Mouse (Mus musculus): Measurements from ENCODE around the gene Pik3cb. TPM values are rescaled to one million over a fixed set of nuclear protein-coding genes. Genes with fewer than 3 reads are reported as not detected.

The Pik3cb gene
- polyA plus RNA-seq, 1 experiment from 2014 or later: 1.3 TPM

DNA sequence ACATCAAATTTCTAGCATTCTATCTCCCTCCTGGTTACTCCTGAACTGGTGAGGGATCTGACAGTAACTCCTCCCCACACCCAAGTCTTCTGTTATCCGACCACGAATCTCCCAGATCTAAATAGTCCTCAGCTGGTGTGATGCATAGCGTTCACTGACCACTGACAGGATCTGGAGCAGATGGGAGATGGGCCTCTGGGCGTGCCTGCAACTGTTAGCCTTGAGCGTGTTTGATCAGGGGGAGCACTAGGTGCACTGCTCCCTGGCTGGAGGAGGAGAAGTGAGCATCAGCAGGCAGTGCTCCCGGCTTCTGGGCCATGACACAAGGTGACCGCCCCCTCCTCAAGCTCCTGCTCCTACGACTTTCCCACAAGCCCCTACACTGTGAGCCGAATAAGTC lies 98.4 kb downstream of the Pik3cb start:
- 79% methylated on average over 9 of the region's 9 CpGs for WGBS
- no peak overlapping the region for H3K4me3 ChIP-seq (replicated peaks)
- H3K4me1 ChIP-seq (replicated peaks): peaks cover 11% of the 10 kb centered on the region; the same call in 1 of the 2 replicates
- H3K36me3 ChIP-seq: no peaks in the 10 kb centered on the region
- no peak overlapping the region for H3K9ac ChIP-seq (replicated peaks)
- no peaks in the 10 kb centered on the region for H3K27me3 ChIP-seq
- ATAC-seq (ENCODE audit: insufficient number of reproducible peaks, insufficient read depth, low FRiP score, low TSS enrichment, low read depth): no peak
- no peak overlapping the region for H3K27ac ChIP-seq
- H3K4me2 ChIP-seq: no peak overlapping the region
- no peaks in the 10 kb centered on the region for H3K9me3 ChIP-seq

DNA sequence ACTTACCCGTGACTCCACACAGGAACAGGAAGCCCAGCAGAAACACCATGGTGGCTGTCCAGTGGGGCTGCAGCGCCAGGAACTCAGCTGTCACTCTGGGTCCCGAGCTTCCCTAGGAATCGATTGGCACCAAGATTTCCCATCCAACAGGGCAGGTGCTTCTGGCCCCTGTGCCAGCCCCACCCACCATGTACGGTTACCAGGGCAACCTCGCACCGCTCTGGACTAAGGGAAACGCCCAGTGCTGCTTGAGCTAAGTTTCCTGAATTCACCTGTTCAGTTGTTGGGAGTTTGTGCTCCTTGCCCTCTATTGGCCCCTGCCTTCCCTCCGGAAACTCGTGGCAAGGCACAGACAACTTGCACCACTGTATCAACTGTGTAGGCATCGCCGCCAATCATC lies 104.8 kb downstream of the Pik3cb start, which contains the start of gene Gm1123:
Gm1123 (minus strand) TSS at position 141 of the 400 bp plus-strand sequence.
- 83% methylated on average over 12 of the region's 12 CpGs for WGBS
- H3K9me3 ChIP-seq: no peaks in the 10 kb centered on the region
- no peak within 1 kb of the TSS for H3K4me3 ChIP-seq (replicated peaks)
- H3K27ac ChIP-seq: no peak within 1 kb of the TSS
- H3K9ac ChIP-seq (replicated peaks): no peak within 1 kb of the TSS
- no peak for ATAC-seq (ENCODE audit: insufficient number of reproducible peaks, insufficient read depth, low FRiP score, low TSS enrichment, low read depth)
- no peak within 1 kb of the TSS for H3K4me2 ChIP-seq
- no peaks in the 10 kb centered on the region; the same call in 1 of the 2 replicates for H3K27me3 ChIP-seq
- no peaks in the 10 kb centered on the region for H3K36me3 ChIP-seq
- H3K4me1 ChIP-seq (replicated peaks): no peaks in the 10 kb centered on the region

DNA sequence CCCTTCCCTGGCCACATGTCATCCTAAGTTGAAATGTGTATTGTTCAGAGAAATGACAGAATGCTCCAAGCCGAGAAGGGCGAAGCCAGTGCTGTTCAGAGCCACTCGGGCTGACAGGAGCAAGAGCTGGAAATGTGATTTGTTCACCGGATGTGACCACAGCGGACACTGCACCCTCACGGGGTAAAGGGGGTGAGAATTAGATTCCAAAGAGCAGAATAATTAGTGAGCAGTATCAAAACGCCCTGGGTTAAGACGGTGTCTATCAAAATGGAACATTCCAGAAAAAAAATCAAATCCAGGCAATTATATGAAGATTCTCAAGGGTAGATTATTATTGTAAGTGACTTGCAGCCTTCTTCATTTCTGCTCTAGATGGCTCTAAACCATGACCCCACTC lies 106.3 kb downstream of the Pik3cb start:
- Histone ChIP-seq H3K4me2 (no peak overlapping the region), H3K4me1 (replicated peaks) (no peaks in the 10 kb centered on the region), H3K9ac (replicated peaks) (no peak overlapping the region), H3K27me3 (no peaks in the 10 kb centered on the region; the same call in 1 of the 2 replicates), H3K9me3 (no peaks in the 10 kb centered on the region), H3K4me3 (replicated peaks) (no peak overlapping the region), H3K36me3 (no peaks in the 10 kb centered on the region), H3K27ac (no peak overlapping the region)
- WGBS: 90% methylated on average over 8 of the region's 8 CpGs
- ATAC-seq (ENCODE audit: insufficient number of reproducible peaks, insufficient read depth, low FRiP score, low TSS enrichment, low read depth): no peak

DNA sequence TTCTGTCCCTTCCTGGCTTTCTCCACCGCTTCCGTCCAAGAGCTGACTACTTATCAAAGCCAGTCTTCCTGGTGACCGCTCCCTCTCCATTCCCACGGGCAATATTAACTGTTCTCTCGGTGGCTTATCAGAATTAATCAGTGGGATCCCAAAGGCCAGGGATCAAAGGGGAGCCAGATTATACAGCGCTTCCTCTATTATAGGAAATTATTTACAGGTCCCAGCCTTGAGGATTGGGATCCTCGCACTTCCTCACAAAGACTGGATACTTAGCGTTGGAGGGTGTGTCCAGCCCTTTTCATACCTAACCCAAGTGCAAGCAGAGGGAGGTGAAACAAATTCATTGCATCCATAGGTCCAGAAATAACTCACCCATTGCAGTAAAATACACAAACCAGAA lies 108.4 kb downstream of the Pik3cb start:
- Histone ChIP-seq H3K9me3 (no peaks in the 10 kb centered on the region), H3K4me3 (replicated peaks) (no peak overlapping the region), H3K9ac (replicated peaks) (no peak overlapping the region), H3K4me2 (no peak overlapping the region), H3K4me1 (replicated peaks) (no peaks in the 10 kb centered on the region), H3K36me3 (no peaks in the 10 kb centered on the region), H3K27me3 (no peaks in the 10 kb centered on the region; the same call in 1 of the 2 replicates), H3K27ac (no peak overlapping the region)
- ATAC-seq (ENCODE audit: insufficient number of reproducible peaks, insufficient read depth, low FRiP score, low TSS enrichment, low read depth): no peak
- 87% methylated on average over 8 of the region's 8 CpGs for WGBS

DNA sequence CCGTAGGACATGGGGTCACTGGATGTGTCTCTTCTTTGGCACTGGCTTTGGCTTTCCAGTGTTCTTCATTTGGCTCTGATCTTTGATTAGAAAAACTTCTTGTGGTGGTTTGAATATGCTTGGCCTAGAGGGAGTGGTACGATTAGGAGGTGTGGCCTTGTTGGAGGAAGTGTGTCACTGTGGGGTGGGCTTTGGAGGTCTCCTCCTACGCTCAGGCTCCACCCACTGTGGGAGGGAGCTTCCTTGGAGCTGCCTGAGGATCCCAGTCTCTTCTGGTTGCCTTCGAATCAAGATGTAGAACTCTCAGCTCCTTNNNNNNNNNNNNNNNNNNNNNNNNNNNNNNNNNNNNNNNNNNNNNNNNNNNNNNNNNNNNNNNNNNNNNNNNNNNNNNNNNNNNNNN lies 118.7 kb downstream of the Pik3cb start:
- Histone ChIP-seq H3K4me3 (replicated peaks) (no peak overlapping the region), H3K27ac (no peak overlapping the region), H3K4me2 (no peak overlapping the region), H3K4me1 (replicated peaks) (no peaks in the 10 kb centered on the region), H3K9ac (replicated peaks) (no peak overlapping the region), H3K36me3 (no peaks in the 10 kb centered on the region), H3K9me3 (no peaks in the 10 kb centered on the region), H3K27me3 (no peaks in the 10 kb centered on the region)
- 79% methylated on average over 4 of the region's 4 CpGs for WGBS
- ATAC-seq (ENCODE audit: insufficient number of reproducible peaks, insufficient read depth, low FRiP score, low TSS enrichment, low read depth): no peak

DNA sequence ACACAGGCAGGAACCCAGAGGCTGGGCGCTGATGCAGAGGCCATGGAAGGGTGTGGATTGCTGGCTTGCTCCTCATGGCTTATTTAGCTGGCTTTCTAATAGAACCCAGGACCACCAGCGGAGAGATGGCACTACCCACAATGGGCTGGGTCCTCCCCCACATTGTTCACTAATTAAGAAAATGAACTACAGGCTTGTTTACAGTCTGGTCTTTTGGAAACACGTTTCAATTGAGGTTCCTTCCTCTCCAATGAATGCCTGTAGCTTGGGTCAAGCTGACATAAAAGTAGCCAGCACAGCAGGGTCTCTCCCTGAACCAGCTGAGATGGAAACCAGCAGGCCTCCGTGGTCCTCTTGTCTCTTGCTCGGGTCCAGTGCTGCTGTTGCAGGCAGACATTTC lies 119.3 kb downstream of the Pik3cb start:
- no peak for ATAC-seq (ENCODE audit: insufficient number of reproducible peaks, insufficient read depth, low FRiP score, low TSS enrichment, low read depth)
- H3K9me3 ChIP-seq: no peaks in the 10 kb centered on the region
- no peak overlapping the region for H3K9ac ChIP-seq (replicated peaks)
- H3K27me3 ChIP-seq: no peaks in the 10 kb centered on the region
- no peak overlapping the region for H3K4me3 ChIP-seq (replicated peaks)
- no peak overlapping the region for H3K27ac ChIP-seq
- WGBS: 58% methylated on average over 5 of the region's 5 CpGs
- H3K36me3 ChIP-seq: no peaks in the 10 kb centered on the region
- no peak overlapping the region for H3K4me2 ChIP-seq
- H3K4me1 ChIP-seq (replicated peaks): no peaks in the 10 kb centered on the region

DNA sequence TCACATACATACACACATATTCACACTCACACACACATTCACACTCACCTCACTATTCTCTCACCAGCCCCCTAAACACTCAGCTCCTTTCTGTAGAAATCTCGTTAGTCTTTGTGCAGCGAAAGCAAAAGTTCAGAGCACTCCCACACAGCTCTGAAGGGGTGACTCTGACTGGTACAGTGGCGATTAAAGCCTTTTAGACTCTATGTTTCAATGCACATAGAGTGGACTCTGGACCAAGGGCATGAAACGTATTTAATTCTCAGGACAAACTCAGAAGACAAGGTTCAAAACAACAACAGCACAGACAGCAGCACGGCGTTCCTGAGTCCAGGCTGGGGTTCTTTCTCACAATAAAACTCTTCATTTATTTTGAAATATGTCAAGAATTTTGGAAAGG lies 122.7 kb downstream of the Pik3cb start:
- H3K27me3 ChIP-seq: no peaks in the 10 kb centered on the region
- H3K9ac ChIP-seq (replicated peaks): no peak overlapping the region
- no peaks in the 10 kb centered on the region for H3K4me1 ChIP-seq (replicated peaks)
- no peak overlapping the region for H3K27ac ChIP-seq
- ATAC-seq (ENCODE audit: insufficient number of reproducible peaks, insufficient read depth, low FRiP score, low TSS enrichment, low read depth): no peak
- 82% methylated on average over 6 of the region's 6 CpGs for WGBS
- no peaks in the 10 kb centered on the region for H3K9me3 ChIP-seq
- no peak overlapping the region for H3K4me3 ChIP-seq (replicated peaks)
- no peak overlapping the region for H3K4me2 ChIP-seq
- no peaks in the 10 kb centered on the region for H3K36me3 ChIP-seq

DNA sequence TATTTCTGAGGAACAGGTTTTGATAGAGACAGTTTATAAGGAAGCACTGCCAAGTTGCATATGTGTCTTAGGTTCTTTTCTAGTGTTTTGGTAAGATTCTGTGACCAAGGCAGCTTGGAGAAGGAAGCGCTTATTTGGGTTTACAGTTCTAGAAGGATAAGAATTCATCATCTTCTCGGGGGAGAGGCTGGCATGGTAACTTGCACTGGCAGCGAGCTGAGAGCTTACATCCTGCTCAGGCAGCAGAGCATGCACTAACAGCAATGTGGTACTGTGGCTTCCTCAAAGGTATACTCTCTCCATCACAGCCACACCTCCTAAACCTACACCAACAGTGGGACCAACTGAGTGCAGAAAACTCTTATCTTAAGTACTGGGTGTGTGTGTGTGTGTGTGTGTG lies 123.7 kb downstream of the Pik3cb start:
- no peak overlapping the region for H3K4me3 ChIP-seq (replicated peaks)
- no peak overlapping the region for H3K9ac ChIP-seq (replicated peaks)
- H3K27me3 ChIP-seq: no peaks in the 10 kb centered on the region
- H3K36me3 ChIP-seq: no peaks in the 10 kb centered on the region
- WGBS: 79% methylated on average over 3 of the region's 3 CpGs
- no peak overlapping the region for H3K27ac ChIP-seq
- H3K9me3 ChIP-seq: no peaks in the 10 kb centered on the region
- H3K4me1 ChIP-seq (replicated peaks): peaks cover 4% of the 10 kb centered on the region; the same call in 1 of the 2 replicates
- no peak overlapping the region for H3K4me2 ChIP-seq
- ATAC-seq (ENCODE audit: insufficient number of reproducible peaks, insufficient read depth, low FRiP score, low TSS enrichment, low read depth): no peak

DNA sequence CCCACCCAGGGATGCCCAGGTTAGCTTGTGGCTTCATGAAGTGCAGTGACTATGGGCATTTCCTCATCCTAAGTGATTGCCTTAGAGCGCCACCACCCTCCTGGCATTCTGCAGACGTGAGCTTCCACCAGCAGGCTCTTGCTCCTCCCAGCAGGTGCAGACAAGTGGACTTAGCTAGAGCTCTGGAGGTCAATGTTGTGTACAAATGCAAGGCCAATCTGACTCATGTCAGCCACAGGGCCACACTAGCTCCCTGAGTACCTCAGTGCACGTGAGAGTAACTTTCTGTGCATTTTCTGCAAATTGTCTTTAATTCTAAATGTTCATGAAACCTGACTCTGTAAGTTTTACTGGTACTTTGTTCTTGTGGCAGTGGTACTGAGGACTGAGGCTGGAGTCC lies 124.1 kb downstream of the Pik3cb start:
- Histone ChIP-seq H3K9ac (replicated peaks) (no peak overlapping the region), H3K27ac (no peak overlapping the region)
- WGBS: 75% methylated on average over 3 of the region's 3 CpGs

DNA sequence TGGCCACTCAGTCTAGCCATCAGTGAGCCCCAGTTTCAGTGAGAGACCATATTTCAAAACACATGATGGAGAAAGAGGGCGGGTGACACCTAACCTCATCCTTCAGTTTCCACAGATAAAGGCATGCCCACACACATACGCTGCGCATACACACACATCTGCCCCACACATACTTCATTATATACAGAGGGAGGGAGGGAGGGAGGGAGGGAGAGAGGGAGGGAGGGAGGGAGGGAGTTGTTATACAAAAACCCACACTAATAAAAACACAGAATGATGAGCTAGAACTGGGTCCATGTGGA lies 130.6 kb downstream of the Pik3cb start:
- H3K9ac ChIP-seq (replicated peaks): no peak overlapping the region
- no peak overlapping the region for H3K4me3 ChIP-seq (replicated peaks)
- H3K4me1 ChIP-seq (replicated peaks): peaks cover 4% of the 10 kb centered on the region; the same call in 1 of the 2 replicates
- no peaks in the 10 kb centered on the region for H3K9me3 ChIP-seq
- H3K27ac ChIP-seq: no peak overlapping the region
- 84% methylated on average over 3 of the region's 3 CpGs for WGBS
- no peaks in the 10 kb centered on the region for H3K27me3 ChIP-seq
- H3K4me2 ChIP-seq: no peak overlapping the region
- no peak for ATAC-seq (ENCODE audit: insufficient number of reproducible peaks, insufficient read depth, low FRiP score, low TSS enrichment, low read depth)
- H3K36me3 ChIP-seq: peaks cover 11% of the 10 kb centered on the region; the same call in 1 of the 2 replicates

More for the DNA sequence above, 124.1 kb downstream of the Pik3cb start:
- Histone ChIP-seq H3K4me2 (no peak overlapping the region), H3K27me3 (no peaks in the 10 kb centered on the region), H3K4me3 (replicated peaks) (no peak overlapping the region), H3K4me1 (replicated peaks) (peaks cover 4% of the 10 kb centered on the region; the same call in 1 of the 2 replicates), H3K9me3 (no peaks in the 10 kb centered on the region), H3K36me3 (no peaks in the 10 kb centered on the region)
- no peak for ATAC-seq (ENCODE audit: insufficient number of reproducible peaks, insufficient read depth, low FRiP score, low TSS enrichment, low read depth)

DNA sequence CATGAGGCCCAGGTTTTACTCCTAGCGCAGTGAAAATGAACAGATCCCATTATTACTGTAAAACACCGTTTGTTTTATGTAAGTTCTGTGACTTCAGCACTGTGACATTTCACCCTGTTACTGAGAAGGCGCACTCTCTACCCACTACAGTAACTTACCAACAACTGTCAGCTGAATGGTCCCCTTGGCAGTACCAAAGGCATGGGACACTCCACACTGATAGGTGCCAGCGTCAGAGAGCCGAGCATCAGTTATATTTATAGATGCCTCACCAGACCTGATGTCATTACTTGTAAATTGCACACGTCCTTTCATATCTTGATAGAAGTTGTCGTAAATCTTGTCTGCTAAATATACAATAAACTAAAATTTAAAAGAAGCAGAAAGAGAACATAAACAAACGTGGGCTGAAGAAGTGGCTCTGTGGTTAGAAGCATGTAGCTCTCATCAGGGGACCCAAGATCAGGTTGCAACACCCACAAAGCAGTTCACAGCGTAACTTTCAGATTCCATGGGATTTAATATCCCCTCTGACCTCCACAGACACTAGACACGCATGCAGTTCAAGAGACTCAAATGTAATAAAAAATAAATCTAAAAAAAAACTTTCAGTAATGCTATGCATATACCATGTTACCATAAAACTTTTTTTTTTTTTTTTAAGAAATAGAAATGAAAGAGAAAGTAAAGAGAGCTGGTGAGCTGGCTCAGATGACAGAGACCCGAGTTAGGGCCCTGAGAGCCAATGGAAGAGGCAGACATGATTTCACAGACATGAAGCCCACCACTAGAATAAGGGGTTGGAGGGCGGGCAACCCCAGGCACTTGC lies 131.1 kb downstream of the Pik3cb start:
- no peaks in the 10 kb centered on the region for H3K27me3 ChIP-seq
- H3K4me3 ChIP-seq (replicated peaks): no peak overlapping the region
- no peak for ATAC-seq (ENCODE audit: insufficient number of reproducible peaks, insufficient read depth, low FRiP score, low TSS enrichment, low read depth)
- no peaks in the 10 kb centered on the region for H3K9me3 ChIP-seq
- peaks cover 11% of the 10 kb centered on the region; the same call in 1 of the 2 replicates for H3K36me3 ChIP-seq
- WGBS: 74% methylated on average over 12 of the region's 12 CpGs
- no peak overlapping the region for H3K27ac ChIP-seq
- no peak overlapping the region for H3K4me2 ChIP-seq
- H3K4me1 ChIP-seq (replicated peaks): peaks cover 4% of the 10 kb centered on the region; the same call in 1 of the 2 replicates
- H3K9ac ChIP-seq (replicated peaks): no peak overlapping the region

DNA sequence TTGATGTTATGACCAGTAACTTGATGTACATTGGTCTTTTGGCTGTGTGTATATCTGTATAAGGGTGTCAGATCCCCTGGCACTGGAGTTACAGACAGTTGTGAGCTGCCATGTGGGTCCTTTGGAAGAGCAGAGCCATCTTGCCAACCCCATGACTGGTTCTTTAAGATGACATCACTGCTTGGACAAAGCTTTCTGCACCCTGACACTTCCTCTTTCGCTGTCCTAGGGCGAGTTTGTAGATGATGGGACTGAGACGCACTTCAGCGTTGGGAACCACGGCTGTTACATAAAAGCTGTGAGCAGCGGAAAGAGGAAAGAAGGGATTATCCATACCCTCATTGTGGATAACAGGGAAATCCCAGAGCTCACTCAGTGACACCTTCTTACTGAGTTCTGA lies 139.1 kb downstream of the Pik3cb start:
- Histone ChIP-seq H3K4me2 (no peak overlapping the region), H3K9me3 (no peaks in the 10 kb centered on the region), H3K4me3 (replicated peaks) (no peak overlapping the region), H3K4me1 (replicated peaks) (no peaks in the 10 kb centered on the region), H3K9ac (replicated peaks) (no peak overlapping the region), H3K36me3 (peaks cover 39% of the 10 kb centered on the region), H3K27ac (no peak overlapping the region), H3K27me3 (no peaks in the 10 kb centered on the region)
- ATAC-seq (ENCODE audit: insufficient number of reproducible peaks, insufficient read depth, low FRiP score, low TSS enrichment, low read depth): no peak
- 89% methylated on average over 6 of the region's 6 CpGs for WGBS

All from limb, embryonic 12.5 days (tissue).